ENCODE assay signal across 16 mouse cellular contexts in the genomic region with DNA sequence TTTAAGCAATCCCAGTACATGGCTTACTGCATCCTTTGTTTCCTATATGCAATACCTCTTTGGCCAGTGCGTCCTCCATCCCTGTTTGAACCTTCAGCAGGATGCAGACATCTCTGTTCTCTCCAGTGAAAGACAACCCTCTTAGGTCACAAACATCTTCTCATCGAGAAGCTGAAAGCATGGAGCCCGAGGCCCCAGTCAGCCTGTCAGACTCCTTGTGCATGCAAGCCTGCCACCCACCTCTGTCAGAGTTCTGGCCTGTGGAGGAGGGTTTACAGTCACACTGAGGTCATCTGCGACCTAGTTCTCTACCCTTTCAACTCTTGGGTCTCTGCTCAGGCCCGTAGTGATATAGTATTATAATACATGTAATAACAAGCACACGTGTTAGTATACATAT.
"Had no signal": no experiment of that assay in that cellular context is flagged by ENCODE, and none has a peak within 500 bp of the region (broad histone marks: within the 10 kb centered on the region; RNA-seq: fewer than 3 reads in every experiment).

No protein-coding gene starts in this region.

- H3K4me1 ChIP-seq: stomach, embryonic 15.5 days had no signal

- H3K27ac ChIP-seq: neural tube, embryonic 13.5 days; neural tube, embryonic 15.5 days; stomach, embryonic 15.5 days; stomach, postnatal 0 days had no signal

- DNase-seq: retina, postnatal 1 day; right cerebral cortex, adult 18-20 months; right cerebral cortex, postnatal 14 days; right cerebral cortex, postnatal 25 days; right cerebral cortex, postnatal 4 days; spleen, adult 18-20 months; thymus, adult 18-20 months; thymus, adult 2 months; thymus, postnatal 14 days; thymus, postnatal 25 days; thymus, postnatal 36 days; thymus, postnatal 4 days had no signal

- H3K9me3 ChIP-seq: neural tube, embryonic 13.5 days; neural tube, embryonic 15.5 days; stomach, embryonic 15.5 days had no signal

- H3K27me3 ChIP-seq: neural tube, embryonic 13.5 days; neural tube, embryonic 15.5 days; stomach, embryonic 15.5 days had no signal

- H3K36me3 ChIP-seq: neural tube, embryonic 13.5 days; neural tube, embryonic 15.5 days; stomach, embryonic 15.5 days had no signal

- H3K9ac ChIP-seq: neural tube, embryonic 13.5 days; neural tube, embryonic 15.5 days; stomach, embryonic 15.5 days had no signal

- H3K4me3 ChIP-seq: neural tube, embryonic 13.5 days; neural tube, embryonic 15.5 days; stomach, embryonic 15.5 days had no signal
